Mouse (Mus musculus) left cerebral cortex, postnatal 36 days (tissue): ENCODE results near the gene Arhgap28. TPM values are rescaled to one million over a fixed set of nuclear protein-coding genes. Genes with fewer than 3 reads are reported as not detected.
"Not testable (repeated sequence)": the region's sequence is repeated elsewhere in the genome, so short reads cannot be mapped to it uniquely, and the experiment has no call there.

ENCODE experiments used
- DNase-seq, 2 experiments: peaks; one replicate each; pipeline ENCODE4 v3.0.0; 2021 to 2022; ENCODE audit warnings: low spot score in 2 of 2, mixed read lengths in 1 of 2
- intact Hi-C: fragments of 180-260 bp; cut with DNase I; formaldehyde crosslinking; loops from one replicate; pipeline ENCODE4 v1.15.1; 2025
- total RNA-seq, 2 experiments: library from RNA; stranded (reverse); gene quantifications; 2 replicates each; pipeline ENCODE4 v1.2.3; 2021

The Arhgap28 gene
- total RNA-seq, 2 experiments from 2014 or later: 0.43 to 0.44 TPM

GRCm38 (mm10) chr17:67902847-67903246 lies 101.1 kb downstream of the Arhgap28 start:
- intact Hi-C loops: no loop called here
- no peak for DNase-seq

- intact Hi-C loops: no loop called here
- no peak for DNase-seq
These were observed 102.8 kb downstream of the Arhgap28 start for GRCm38 (mm10) chr17:67901161-67901560.

- intact Hi-C loops: no loop called here
- DNase-seq: no peak
These were observed 104.5 kb downstream of the Arhgap28 start for GRCm38 (mm10) chr17:67899376-67899775.

- DNase-seq: no peak
- intact Hi-C loops: no loop called here
These were observed 107.5 kb downstream of the Arhgap28 start for GRCm38 (mm10) chr17:67896413-67896812.

DNA sequence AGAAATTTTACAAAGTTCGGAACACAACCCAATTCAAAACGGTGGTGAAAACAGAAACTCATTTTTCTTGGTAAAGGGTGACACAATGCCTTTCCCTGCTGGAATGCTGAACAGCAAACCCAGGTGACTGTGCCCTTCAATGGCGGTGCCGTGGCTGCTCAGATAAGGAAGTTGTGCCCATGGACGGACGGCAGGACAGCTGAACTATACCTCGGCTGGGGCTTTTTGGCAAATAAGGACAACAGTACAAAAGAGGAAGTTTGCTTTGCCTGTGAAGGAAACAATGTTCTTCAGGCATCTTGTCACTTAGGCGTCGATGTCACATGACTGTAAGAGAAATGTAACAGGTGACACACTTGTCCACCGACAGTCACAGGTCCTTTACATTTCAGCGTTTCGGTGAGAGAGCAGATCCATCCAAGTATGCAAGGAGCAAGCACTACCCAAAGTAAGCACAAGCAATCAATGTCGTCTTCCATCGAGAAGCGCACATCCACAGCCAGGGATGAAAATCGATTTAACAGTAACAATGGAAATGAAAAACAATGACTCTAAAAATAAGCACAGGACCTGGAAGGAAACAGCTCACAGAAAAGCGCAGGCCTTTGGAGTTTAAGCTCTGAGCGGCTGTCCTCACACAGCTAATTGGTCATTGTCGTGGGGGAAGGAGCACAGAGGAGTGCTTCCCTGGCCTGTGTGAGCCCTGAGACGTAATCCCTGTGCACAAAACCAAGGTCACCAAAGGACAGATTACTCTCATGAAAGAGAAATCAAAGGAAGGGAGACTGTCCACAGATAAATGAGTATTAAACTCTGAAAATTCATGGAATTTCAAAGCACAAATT lies 114.2 kb downstream of the Arhgap28 start:
- no peak for DNase-seq
- intact Hi-C loops: no loop called here

DNA sequence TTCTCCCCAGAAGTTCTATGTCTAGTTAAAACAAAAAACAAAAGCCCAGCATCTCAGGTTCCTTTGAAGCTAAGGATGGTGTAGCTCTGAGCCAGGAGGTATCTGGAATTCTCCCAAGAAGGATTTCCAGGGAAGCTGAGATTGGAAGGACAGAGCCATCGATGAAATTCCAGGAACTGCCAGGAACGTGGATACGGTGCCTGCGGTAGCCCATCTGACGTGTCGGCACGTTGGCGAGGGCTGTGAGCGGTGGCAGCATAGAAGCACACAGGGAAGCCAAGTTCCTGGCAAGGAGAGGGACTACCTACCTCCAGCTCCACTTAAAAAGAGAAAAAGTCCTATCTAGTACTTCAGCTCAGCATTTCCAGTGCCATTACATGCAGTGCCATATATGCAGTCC lies 115.8 kb downstream of the Arhgap28 start:
- intact Hi-C loops: no loop called here
- DNase-seq: no peak

GRCm38 (mm10) chr17:67886326-67886725 lies 117.6 kb downstream of the Arhgap28 start:
- intact Hi-C loops: no loop called here
- DNase-seq: no peak

GRCm38 (mm10) chr17:67877599-67877998 lies 126.3 kb downstream of the Arhgap28 start:
- intact Hi-C loops: no loop called here
- no peak for DNase-seq

DNA sequence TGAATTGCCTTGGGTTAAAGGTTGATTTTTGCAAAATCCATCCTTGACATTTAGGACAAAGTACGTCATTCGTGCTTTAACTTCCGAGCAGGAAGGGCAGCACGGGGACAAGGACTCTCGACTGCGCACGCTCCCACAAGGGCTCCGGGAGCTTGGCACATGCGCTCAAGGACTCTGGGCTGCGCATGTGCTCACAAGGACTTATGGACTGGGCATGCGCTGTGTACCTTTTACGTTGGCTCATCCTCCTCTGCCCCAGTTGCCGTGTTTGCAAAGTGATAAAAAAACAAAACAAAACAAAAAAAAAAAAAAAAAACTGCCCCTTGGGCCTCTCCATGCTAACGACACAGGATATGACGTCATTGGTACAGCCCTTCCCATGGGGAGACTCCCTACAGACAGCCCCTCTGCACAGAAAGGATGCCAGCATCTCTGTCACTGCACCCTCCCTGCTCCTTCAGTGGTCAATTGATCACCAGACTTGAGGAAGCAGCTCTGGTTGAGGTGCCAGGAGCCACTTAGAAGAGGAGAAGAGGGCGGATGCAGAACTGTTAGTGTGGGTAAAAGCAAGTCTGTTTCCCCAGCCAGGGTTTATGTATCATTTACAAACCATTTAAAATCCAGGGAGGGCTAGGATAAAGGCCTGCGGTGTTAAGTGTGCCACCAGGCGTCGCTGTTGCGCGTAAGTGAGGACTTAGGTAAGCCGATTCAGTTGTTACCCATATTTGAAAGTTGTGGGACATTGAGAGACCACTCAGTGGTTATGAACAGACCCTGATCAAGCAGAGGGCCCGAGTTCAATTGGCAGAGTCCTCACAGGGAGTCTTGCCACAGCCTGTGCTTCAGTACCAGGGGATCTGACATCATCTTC lies 134.0 kb downstream of the Arhgap28 start:
- intact Hi-C loops: loop anchor here (1.0 to 10.0 kb wide), 2 partner anchors 297 to 1235 kb away; no protein-coding TSS in a partner anchor
- peak; percentile 61 to 66 for DNase-seq

GRCm38 (mm10) chr17:67866541-67867241 lies 137.2 kb downstream of the Arhgap28 start:
- intact Hi-C loops: loop anchor here (10.0 kb wide), 1 partner anchor 1238 kb away; no protein-coding TSS in a partner anchor
- no peak for DNase-seq

DNA sequence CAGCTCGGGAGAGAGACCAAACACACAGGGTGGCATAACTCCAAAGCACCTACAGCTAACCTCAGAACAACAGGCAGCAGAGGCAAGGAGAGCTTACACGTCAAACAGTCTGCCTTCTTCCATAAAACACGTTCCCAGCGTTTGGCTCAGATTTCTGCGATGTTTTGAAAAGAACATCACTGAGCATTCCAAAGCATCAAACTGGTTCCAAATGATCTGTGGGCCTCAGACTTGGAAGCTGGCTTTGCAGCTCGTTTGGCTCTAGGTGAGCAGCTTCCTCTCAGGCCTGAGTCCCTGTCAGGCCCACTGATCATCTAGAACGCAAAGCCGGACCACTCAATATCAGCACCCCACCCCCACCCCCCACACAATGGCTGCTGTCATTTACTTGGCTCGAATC lies 137.9 kb downstream of the Arhgap28 start:
- intact Hi-C loops: loop anchor here (10.0 kb wide), 1 partner anchor 1239 kb away; no protein-coding TSS in a partner anchor
- DNase-seq: no peak

DNA sequence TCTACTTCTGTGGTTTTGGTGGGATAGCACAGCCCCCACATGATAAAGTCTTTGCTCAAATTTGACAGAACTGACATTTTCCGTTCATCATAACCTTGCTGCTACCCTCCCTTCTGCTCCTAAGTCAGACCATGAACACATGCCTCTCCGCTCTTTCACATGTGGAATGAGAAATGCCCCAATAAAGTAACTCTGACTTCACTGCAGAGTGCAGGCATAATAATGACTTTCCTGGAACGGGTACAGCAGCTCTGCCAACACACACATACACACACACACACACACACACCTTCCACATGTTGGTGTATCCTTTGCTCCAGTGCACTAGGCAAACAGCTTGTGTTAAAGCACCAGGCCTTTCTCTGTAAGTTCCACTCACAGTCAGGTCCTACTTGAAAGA lies 139.0 kb downstream of the Arhgap28 start:
- DNase-seq: no peak
- intact Hi-C loops: loop anchor here (5.0 to 10.0 kb wide), 3 partner anchors 992 to 1240 kb away; no protein-coding TSS in a partner anchor

DNA sequence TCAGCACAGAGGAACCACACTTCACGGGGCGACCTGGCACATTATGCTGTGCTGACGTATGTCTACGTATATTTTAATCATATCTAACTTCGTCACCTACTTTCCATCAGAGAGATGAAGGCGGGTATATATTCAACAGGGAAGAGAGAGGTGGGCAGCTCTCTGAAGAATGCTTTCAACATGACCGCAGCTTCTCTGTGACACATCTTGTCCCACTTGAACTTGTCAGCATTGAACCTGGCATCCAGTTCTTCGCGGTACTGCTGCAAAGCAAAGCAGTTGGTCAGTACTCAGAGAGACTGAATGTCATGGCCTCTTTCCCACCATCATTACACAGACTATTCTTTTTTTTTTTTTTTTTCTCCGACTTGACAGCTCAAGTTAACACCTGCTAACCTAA lies 139.6 kb downstream of the Arhgap28 start:
- no peak for DNase-seq
- intact Hi-C loops: loop anchor here (5.0 to 10.0 kb wide), 3 partner anchors 993 to 1240 kb away; no protein-coding TSS in a partner anchor

GRCm38 (mm10) chr17:67861744-67862535 lies 142.0 kb downstream of the Arhgap28 start:
- intact Hi-C loops: loop anchor here (5.0 to 10.0 kb wide), 3 partner anchors 995 to 1243 kb away; no protein-coding TSS in a partner anchor
- peak; percentile 58 to 67 for DNase-seq

DNA sequence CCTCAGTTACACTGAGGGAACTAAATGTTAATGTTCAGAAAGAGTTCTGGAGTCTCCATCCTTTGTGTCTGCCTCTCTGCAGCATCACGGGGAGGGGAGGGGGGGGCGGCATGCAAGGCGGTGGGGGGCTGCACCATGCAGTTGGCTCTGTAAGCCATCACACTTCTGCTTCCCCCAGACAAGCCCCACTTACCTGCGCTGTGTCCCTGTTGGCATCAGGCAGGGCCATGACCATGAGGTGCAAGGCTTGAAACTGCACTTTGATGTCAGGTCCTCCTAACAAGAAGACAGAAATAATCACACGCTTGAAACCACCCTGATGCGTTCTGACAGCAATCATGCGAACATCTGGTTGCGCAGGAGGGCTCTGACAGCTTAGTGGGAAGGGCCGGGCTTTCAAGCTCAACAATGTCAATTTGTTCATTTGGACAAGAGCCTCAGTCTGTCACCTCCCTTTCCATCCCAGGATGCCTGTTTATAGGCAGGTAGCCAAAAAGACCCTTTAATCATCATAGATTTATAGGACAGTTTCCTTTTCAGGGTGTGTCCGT lies 142.8 kb downstream of the Arhgap28 start:
- intact Hi-C loops: loop anchor here (5.0 to 10.0 kb wide), 3 partner anchors 996 to 1244 kb away; no protein-coding TSS in a partner anchor
- DNase-seq: no peak

DNA sequence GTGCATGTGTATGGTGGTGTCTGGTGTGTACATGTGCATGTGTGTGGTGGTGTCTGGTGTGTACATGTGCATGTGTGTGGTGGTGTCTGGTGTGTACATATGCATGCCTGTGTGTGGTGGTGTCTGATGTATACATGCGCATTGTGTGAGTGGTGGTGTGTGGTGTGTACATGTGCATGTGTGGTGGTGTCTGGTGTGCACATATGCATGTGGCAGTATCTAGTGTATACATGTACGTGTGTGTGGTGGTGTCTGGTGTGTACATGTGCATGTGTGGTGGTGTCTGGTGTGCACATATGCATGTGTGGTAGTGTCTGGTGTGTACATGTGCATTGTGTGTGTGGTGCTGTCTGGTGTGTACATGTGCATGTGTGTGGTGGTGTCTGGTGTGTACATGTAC lies 162.4 kb downstream of the Arhgap28 start:
- intact Hi-C loops: not testable (repeated sequence)

GRCm38 (mm10) chr17:67838948-67839347 lies 165.0 kb downstream of the Arhgap28 start:
- intact Hi-C loops: loop anchor here (5.0 kb wide), 1 partner anchor 1262 kb away; no protein-coding TSS in a partner anchor
- DNase-seq: no peak

More for the DNA sequence above, 162.4 kb downstream of the Arhgap28 start:
- DNase-seq: not testable (repeated sequence)
